Mouse (Mus musculus) kidney, postnatal 10 days (tissue): ENCODE measurements at regions not wholly inside any gene's neighbourhood (a gene's known extent, or its start where the extent isn't known, plus 50 kb on each side); places are given as distances from the start of the nearest gene placed in this dataset.

Experiments used
- DNase-seq: peaks from one replicate; pipeline ENCODE4 v3.0.0; 2021; ENCODE audit warnings: mixed read lengths

- DNase-seq: peak; percentile 64
These were observed 936.6 kb downstream of the Ndufa4 start for GRCm38 (mm10) chr6:10970587-10971138.

- DNase-seq: peak; percentile 15
These were observed 937.3 kb downstream of the Ndufa4 start for GRCm38 (mm10) chr6:10969841-10970536.

- no peak for DNase-seq
These were observed 963.8 kb downstream of the Ndufa4 start for GRCm38 (mm10) chr6:10943545-10943944.

- DNase-seq: no peak
These were observed 965.8 kb downstream of the Ndufa4 start for GRCm38 (mm10) chr6:10941470-10941869.
